Mouse (Mus musculus) T-cell, adult 66 days (primary cell): ENCODE data around the gene Hsd3b7. TPM values are rescaled to one million over a fixed set of nuclear protein-coding genes. Genes with fewer than 3 reads are reported as not detected.

Experiments
- total RNA-seq, 2 experiments: library from RNA; stranded (reverse); gene quantifications; 3 replicates in 1 of 2; 4 replicates in 1 of 2; pipeline ENCODE4 v1.2.4; 2023

Gene Hsd3b7
- total RNA-seq, result 1 to 10 TPM; 4.7 to 7.1 TPM

DNA sequence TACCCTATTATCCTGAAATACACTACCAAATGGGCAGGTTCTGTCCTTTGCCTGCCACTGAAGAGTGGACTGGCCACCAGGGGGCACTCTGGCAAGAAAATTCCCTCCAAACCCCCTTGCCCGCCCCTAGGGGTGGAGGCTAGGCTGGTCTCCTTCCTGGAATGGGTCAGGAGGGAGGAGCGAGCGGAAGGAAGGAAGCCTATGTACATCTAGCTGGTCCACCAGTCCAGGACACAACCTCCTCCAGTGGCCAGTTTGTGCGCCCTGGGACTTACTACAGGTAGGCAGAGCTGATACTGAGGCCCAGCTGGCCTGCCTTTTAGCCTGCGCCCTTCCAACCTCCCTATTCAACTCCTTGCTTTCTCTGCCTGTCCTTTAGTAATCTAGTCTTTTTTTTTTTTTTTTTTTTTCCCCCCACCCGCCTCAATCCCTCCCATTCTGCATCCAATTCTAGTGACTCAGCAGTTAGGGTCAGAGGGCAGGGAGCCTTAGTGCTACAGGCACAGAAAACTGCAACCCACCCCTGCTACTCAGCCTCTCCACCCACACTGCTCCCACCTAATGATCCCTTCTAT lies at the start of gene Hsd3b7:
Gene Hsd3b7 (plus strand): TSS at position 170 of the 575 bp plus-strand sequence.

DNA sequence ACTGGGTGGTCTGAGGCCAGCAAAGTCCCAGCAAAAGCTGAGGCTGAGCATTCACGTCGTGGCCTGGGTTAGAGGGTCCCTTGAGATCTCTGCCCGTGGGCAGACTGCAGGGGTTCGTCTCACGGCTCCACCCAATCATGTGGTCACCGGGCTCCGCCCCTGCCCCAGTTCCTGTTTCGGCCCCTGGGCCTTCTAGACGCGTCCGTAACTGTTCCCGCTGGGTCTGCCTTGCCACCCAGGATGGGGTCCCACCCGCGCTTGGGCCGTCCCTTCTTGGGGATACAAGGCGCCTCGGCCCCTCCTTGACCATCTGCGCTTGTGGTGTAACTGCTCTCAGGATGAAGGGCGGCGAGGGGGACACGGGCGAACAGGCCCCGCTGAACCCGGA lies 30.8 kb upstream of the Hsd3b7 start, which contains the start of gene Orai3:
Gene Orai3 (plus strand): TSS at position 165 of the 388 bp plus-strand sequence.

GRCm38 (mm10) chr7:127776426-127776825 lies 24.0 kb upstream of the Hsd3b7 start, which contains the start of gene Setd1a:
Gene Setd1a (plus strand): TSS chr7:127776670.

DNA sequence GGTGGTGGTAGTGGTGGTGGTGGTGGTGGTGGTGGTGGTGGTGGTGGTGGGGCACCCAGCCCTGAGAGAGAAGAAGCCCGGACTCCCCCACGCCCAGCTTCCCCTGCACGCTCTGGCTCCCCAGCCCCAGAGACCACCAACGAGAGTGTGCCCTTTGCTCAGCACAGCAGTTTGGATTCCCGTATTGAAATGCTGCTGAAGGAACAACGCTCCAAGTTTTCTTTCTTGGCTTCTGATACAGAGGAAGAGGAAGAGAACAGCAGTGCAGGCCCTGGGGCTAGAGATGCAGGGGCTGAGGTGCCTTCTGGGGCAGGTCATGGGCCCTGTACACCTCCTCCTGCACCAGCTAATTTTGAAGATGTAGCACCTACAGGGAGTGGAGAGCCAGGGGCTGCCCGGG lies 15.1 kb upstream of the Hsd3b7 start, which contains the start of gene Gm49388:
Gene Gm49388 (plus strand): TSS at position 301 of the 400 bp plus-strand sequence.

DNA sequence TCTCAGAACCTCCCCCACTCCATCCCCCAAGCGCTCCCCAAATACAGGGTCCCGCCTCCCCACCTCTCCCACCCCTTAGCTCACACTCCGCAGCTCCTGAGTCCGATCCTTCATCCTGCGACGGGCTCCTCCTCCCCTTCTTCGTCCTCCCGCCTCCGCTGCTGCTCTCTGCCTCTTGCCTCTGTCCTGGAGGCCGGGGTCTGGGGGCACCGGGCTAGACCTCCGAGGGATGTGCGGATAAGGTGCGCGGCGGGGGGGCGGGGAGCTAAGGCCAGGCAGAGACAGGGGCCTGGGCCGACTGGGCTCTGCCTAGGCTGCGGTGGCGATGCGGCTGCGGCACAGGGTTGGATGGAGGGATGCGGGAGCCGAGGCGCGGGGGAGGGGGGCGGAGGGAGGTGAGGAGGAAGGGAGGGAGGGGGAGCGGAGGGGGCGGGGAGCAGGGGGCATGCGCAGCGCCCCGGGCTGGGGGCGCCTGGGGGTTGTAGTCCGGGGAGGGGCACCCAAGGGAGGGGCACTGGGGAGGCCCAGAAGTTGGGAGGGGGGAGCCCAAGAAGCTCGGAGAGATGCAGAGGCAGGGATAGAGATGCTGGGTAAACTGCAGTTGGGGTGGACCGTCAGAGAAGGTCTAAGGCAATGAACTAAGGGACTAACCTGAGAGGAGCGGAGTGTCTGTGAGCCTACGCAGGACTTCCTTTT lies 23.9 kb downstream of the Hsd3b7 start, which contains the start of the genes Stx4a and Stx1b:
Gene Stx4a (plus strand): TSS at position 119 of the 696 bp plus-strand sequence.
Gene Stx1b (minus strand): TSS at position 374 of the 696 bp plus-strand sequence.

Other genes starting within 250 kb of the Hsd3b7 start
- gene Tmem265, start 239.2 kb upstream of the Hsd3b7 start, total RNA-seq, result 10 to 100 TPM in 1 of 2 experiments, not detected in 1; 15.2 TPM
- gene Phkg2, start 227.3 kb upstream of the Hsd3b7 start, total RNA-seq, result 100 to 1,000 TPM; 164 to 168 TPM
- gene Ccdc189, start 212.0 kb upstream of the Hsd3b7 start, total RNA-seq, result not detected
- gene Rnf40, start 211.8 kb upstream of the Hsd3b7 start, total RNA-seq, result 100 to 1,000 TPM; 139 to 146 TPM
- 1 to 10 TPM; 1.9 to 2.7 TPM for gene Zfp629, start 184.8 kb upstream of the Hsd3b7 start, total RNA-seq
- gene Bcl7c, start 91.7 kb upstream of the Hsd3b7 start, total RNA-seq, result 10 to 100 TPM; 32.3 to 36.4 TPM
- gene Ctf1, start 87.9 kb upstream of the Hsd3b7 start, total RNA-seq, result not detected
- gene Ctf2, start 68.4 kb upstream of the Hsd3b7 start, total RNA-seq, result not detected
- gene Fbxl19, start 56.1 kb upstream of the Hsd3b7 start, total RNA-seq, result 10 to 100 TPM in 1 of 2 experiments, 1 to 10 TPM in 1; 6.8 to 11.5 TPM
- gene Orai3, start 30.8 kb upstream of the Hsd3b7 start, total RNA-seq, result 10 to 100 TPM; 13.5 to 17.7 TPM
- 10 to 100 TPM; 79.5 to 80.7 TPM for gene Setd1a, start 23.9 kb upstream of the Hsd3b7 start, total RNA-seq
- gene Gm49388, start 15.0 kb upstream of the Hsd3b7 start, total RNA-seq, result not detected
- 100 to 1,000 TPM; 144 to 145 TPM for gene Stx4a, start 23.7 kb downstream of the Hsd3b7 start, total RNA-seq
- gene Stx1b, start 23.9 kb downstream of the Hsd3b7 start, total RNA-seq, result not detected
- gene Zfp646, start 75.6 kb downstream of the Hsd3b7 start, total RNA-seq, result 100 to 1,000 TPM in 1 of 2 experiments, 10 to 100 TPM in 1; 99.7 to 102 TPM
- gene Zfp668, start 76.2 kb downstream of the Hsd3b7 start, total RNA-seq, result 10 to 100 TPM; 24.2 to 27.3 TPM
- under 1 TPM; 0.53 to 0.76 TPM for gene Prss53, start 90.4 kb downstream of the Hsd3b7 start, total RNA-seq
- gene Gm21974, start 94.8 kb downstream of the Hsd3b7 start, total RNA-seq, result not detected
- 10 to 100 TPM; 12.4 to 16.7 TPM for gene Vkorc1, start 95.0 kb downstream of the Hsd3b7 start, total RNA-seq
- 10 to 100 TPM; 24.6 to 33.4 TPM for gene Bckdk, start 103.5 kb downstream of the Hsd3b7 start, total RNA-seq
- 10 to 100 TPM; 41.0 to 43.8 TPM for gene Kat8, start 111.9 kb downstream of the Hsd3b7 start, total RNA-seq
- not detected for gene Prss8, start 129.5 kb downstream of the Hsd3b7 start, total RNA-seq
- 1 to 10 TPM in 1 of 2 experiments, under 1 TPM in 1; 0.74 to 1.5 TPM for gene Prss36, start 146.1 kb downstream of the Hsd3b7 start, total RNA-seq
- gene Fus, start 166.9 kb downstream of the Hsd3b7 start, total RNA-seq, result 100 to 1,000 TPM; 709 to 864 TPM
- gene Pycard, start 193.3 kb downstream of the Hsd3b7 start, total RNA-seq, result 10 to 100 TPM; 45.2 to 62.4 TPM
- gene Trim72, start 203.3 kb downstream of the Hsd3b7 start, total RNA-seq, result 1 to 10 TPM; 1.3 to 6.0 TPM